Mouse (Mus musculus) limb, embryonic 14.5 days (tissue): ENCODE results near the gene Lgi2. TPM values are rescaled to one million over a fixed set of nuclear protein-coding genes. Genes with fewer than 3 reads are reported as not detected.

Experiments
- ATAC-seq: fragments of 200-750 bp; cut with Nextera tagmentation; 2 replicates; pipeline ENCODE4 v1.8.0; 2017; ENCODE audit warnings: low read depth, moderate number of reproducible peaks, moderate TSS enrichment; ENCODE audit not compliant: low FRiP score
- DNase-seq: peaks from one replicate; pipeline ENCODE4 v3.0.0-alpha.2; 2015; ENCODE audit warnings: low spot score
- H3K27ac ChIP-seq: fragments of 300-500 bp; sonication (generic); replicated peaks from 2 replicates; pipeline ENCODE4 v1.5.1; 2014; ENCODE audit warnings: low read depth, mild to moderate bottlenecking, low read length, moderate library complexity, mixed read lengths
- H3K27me3 ChIP-seq: fragments of 300-500 bp; sonication (generic); 2 replicates; pipeline ENCODE4 v1.6.1; 2014; ENCODE audit warnings: low read length, mixed read lengths; ENCODE audit not compliant: control insufficient read depth, insufficient read depth
- H3K36me3 ChIP-seq: fragments of 300-500 bp; sonication (generic); 2 replicates; pipeline ENCODE4 v1.6.1; 2014; ENCODE audit warnings: mild to moderate bottlenecking, low read length, moderate library complexity, mixed read lengths; ENCODE audit not compliant: control insufficient read depth, insufficient read depth
- H3K4me1 ChIP-seq: fragments of 300-500 bp; sonication (generic); 2 replicates; pipeline ENCODE4 v1.6.1; 2014; ENCODE audit warnings: antibody characterized with exemption, low read length, mixed read lengths; ENCODE audit not compliant: control insufficient read depth, insufficient read depth
- H3K4me2 ChIP-seq: fragments of 300-500 bp; sonication (generic); replicated peaks from 2 replicates; pipeline ENCODE4 v1.6.1; 2014; ENCODE audit warnings: low read depth, mild to moderate bottlenecking, low read length, moderate library complexity; ENCODE audit not compliant: severe bottlenecking
- H3K4me3 ChIP-seq: fragments of 300-500 bp; sonication (generic); replicated peaks from 2 replicates; pipeline ENCODE4 v1.5.1; 2014; ENCODE audit warnings: low read length
- H3K9ac ChIP-seq: fragments of 300-500 bp; sonication (generic); 2 replicates; pipeline ENCODE4 v1.6.1; 2014; ENCODE audit warnings: mild to moderate bottlenecking, low read depth, low read length, moderate library complexity; ENCODE audit not compliant: severe bottlenecking
- H3K9me3 ChIP-seq: fragments of 300-500 bp; sonication (generic); 2 replicates; pipeline ENCODE4 v1.6.1; 2016; ENCODE audit warnings: low read length; ENCODE audit not compliant: control insufficient read depth
- POLR2A ChIP-seq: fragments of 200-500 bp; IDR thresholded peaks from 2 replicates; pipeline ENCODE4 v1.8.0; 2012; ENCODE audit warnings: inconsistent platforms, mild to moderate bottlenecking, moderate library complexity, borderline replicate concordance; ENCODE audit not compliant: insufficient read depth, insufficient read length; ENCODE audit errors: extremely low read depth
- WGBS: fragments of 180-500 bp; shearing (Covaris S2); extraction: QIAGEN DNeasy Blood & Tissue Kit; methylation state at CpG from one replicate; pipeline ENCODE4 v1.1.7; 2014; 5-methylcytosine and 5-hydroxymethylcytosine counted together
- polyA plus RNA-seq, 2 experiments: library from polyadenylated mRNA; depleted of rRNA in 1 of 2; stranded (reverse) in 1 of 2; unstranded in 1 of 2; fragments of >200 nt; fragmentation: Nextera tagmentation in 1 of 2; extraction: Ambion mirVana in 1 of 2; gene quantifications; 2 replicates each; pipeline versions ENCODE4 v1.2.1 to v1.2.3; 2012 to 2014

Lgi2 gene
- polyA plus RNA-seq, 2 experiments = 3.6 to 7.3 TPM

DNA sequence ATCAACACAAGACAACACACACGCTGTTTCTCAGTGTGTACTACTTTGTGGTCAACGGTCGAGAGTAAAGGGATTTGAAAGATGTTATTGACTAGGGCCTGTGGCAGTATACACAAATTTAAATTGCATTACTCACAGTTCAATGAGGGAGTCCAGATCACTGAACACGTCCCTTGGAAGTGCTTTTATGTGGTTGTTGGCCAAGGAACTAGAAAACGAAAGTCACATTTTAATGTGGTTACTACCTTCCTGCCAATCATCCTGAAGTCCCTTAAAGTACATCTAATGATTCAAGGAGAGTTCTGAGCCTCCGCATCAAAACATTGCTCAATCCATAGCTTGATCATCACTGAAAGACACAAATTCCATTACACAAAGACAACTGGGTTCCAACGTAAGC is 10.7 kb downstream of the Lgi2 start:
- Histone ChIP-seq H3K4me1 (no peaks in the 10 kb centered on the region), H3K4me2 (no peak overlapping the region), H3K9me3 (no peaks in the 10 kb centered on the region), H3K9ac (no peak overlapping the region), H3K4me3 (no peak overlapping the region), H3K27me3 (no peaks in the 10 kb centered on the region), H3K36me3 (no peaks in the 10 kb centered on the region), H3K27ac (no peak overlapping the region)
- ATAC-seq = no peak
- no peak for DNase-seq
- no peak for TF ChIP-seq POLR2A
- WGBS = 71% methylated on average over 7 of the region's 7 CpGs

DNA sequence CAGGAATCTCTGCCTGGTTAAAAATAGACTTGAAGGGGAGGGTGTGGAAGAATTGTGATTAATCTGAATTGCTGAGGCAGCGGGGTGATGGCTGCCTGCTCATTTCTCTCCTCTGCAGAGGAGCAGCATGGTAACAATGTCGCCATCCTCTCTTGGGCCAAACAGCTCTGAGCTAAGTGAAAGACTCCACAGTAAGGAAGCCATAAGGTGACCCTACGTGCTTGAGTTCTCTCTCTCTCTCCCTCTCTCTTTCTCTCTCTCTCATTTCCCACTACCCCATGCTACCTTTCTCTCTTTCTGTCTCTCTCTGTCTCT is 15.0 kb downstream of the Lgi2 start:
- no peaks in the 10 kb centered on the region for H3K36me3 ChIP-seq
- H3K4me3 ChIP-seq = no peak overlapping the region
- H3K27me3 ChIP-seq = no peaks in the 10 kb centered on the region
- TF ChIP-seq POLR2A = no peak
- no peak for DNase-seq
- 81% methylated on average over 3 of the region's 3 CpGs for WGBS
- H3K9ac ChIP-seq = no peak overlapping the region
- no peak for ATAC-seq
- no peaks in the 10 kb centered on the region for H3K9me3 ChIP-seq
- no peaks in the 10 kb centered on the region for H3K4me1 ChIP-seq
- H3K27ac ChIP-seq = no peak overlapping the region
- H3K4me2 ChIP-seq = no peak overlapping the region

- no peaks in the 10 kb centered on the region for H3K9me3 ChIP-seq
- H3K4me1 ChIP-seq = no peaks in the 10 kb centered on the region
- no peak overlapping the region for H3K27ac ChIP-seq
- H3K36me3 ChIP-seq = no peaks in the 10 kb centered on the region
- WGBS = 87% methylated on average over 13 of the region's 13 CpGs
- DNase-seq (no peak), ATAC-seq (no peak)
- H3K4me3 ChIP-seq = no peak overlapping the region
- no peak overlapping the region for H3K9ac ChIP-seq
- no peaks in the 10 kb centered on the region for H3K27me3 ChIP-seq
- H3K4me2 ChIP-seq = no peak overlapping the region
- no peak for TF ChIP-seq POLR2A
Measured at GRCm38 (mm10) chr5:52550613-52551317, 15.5 kb downstream of the Lgi2 start.

DNA sequence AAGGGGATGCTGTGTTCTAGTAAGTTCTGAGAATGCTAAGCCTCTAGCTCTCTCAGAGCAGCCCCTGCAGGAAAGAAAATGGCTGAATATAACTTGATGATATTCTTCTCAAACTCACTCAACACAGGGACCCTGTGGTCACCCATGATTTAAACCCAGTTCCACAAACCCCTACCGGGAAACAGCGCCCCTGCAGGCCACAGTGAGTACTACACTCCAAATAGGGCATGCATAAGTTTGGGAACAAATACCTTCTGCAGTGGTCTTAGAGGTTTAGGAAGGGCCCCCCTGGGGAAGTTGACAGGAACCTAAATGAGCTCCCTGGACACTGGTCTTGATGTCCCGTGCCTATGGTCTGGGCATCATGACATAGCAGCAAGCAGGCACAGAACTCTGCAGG is 19.3 kb downstream of the Lgi2 start:
- TF ChIP-seq POLR2A = no peak
- no peaks in the 10 kb centered on the region for H3K9me3 ChIP-seq
- 39% methylated on average over 3 of the region's 3 CpGs for WGBS
- H3K4me1 ChIP-seq = no peaks in the 10 kb centered on the region
- no peaks in the 10 kb centered on the region for H3K36me3 ChIP-seq
- DNase-seq = no peak
- H3K4me2 ChIP-seq = no peak overlapping the region
- H3K4me3 ChIP-seq = no peak overlapping the region
- ATAC-seq = no peak
- H3K27me3 ChIP-seq = no peaks in the 10 kb centered on the region
- no peak overlapping the region for H3K9ac ChIP-seq
- no peak overlapping the region for H3K27ac ChIP-seq

DNA sequence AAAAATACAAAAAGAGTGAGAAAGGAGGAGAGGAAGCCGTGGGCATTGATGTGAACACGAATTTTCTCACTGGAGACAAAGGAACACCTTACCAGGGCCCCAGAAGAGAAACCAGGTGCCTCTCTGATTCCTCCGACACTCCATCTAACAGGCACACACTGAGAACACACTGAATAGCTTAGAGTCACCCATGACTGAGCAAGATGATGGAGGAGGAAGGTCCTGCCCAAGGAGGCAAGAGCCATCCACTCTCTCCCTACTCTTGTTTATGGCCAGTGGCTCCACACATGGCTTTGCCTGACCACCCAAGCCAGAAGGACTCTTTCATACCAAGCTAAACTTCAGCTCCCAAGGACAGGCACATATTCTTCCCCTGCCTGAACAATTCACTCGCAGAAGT is 22.5 kb downstream of the Lgi2 start:
- 85% methylated on average over 4 of the region's 4 CpGs for WGBS
- no peak for ATAC-seq
- no peaks in the 10 kb centered on the region for H3K9me3 ChIP-seq

More for the DNA sequence above, 22.5 kb downstream of the Lgi2 start:
- no peak for DNase-seq
- H3K27me3 ChIP-seq = no peaks in the 10 kb centered on the region
- H3K4me3 ChIP-seq = no peak overlapping the region
- no peak overlapping the region for H3K9ac ChIP-seq
- no peak for TF ChIP-seq POLR2A
- H3K4me1 ChIP-seq = peaks cover 9% of the 10 kb centered on the region; the same call in 1 of the 2 replicates
- no peaks in the 10 kb centered on the region for H3K36me3 ChIP-seq
- H3K27ac ChIP-seq = no peak overlapping the region
- no peak overlapping the region for H3K4me2 ChIP-seq
